Mouse (Mus musculus) left cerebral cortex, postnatal 25 days (tissue): ENCODE data around the gene Pxdn. TPM values are rescaled to one million over a fixed set of nuclear protein-coding genes. Genes with fewer than 3 reads are reported as not detected.

Experiments
- DNase-seq, 2 experiments: peaks; one replicate each; pipeline ENCODE4 v3.0.0; 2022; ENCODE audit warnings: low spot score in 2 of 2, mixed read lengths in 1 of 2
- intact Hi-C: fragments of 180-260 bp; cut with DNase I; formaldehyde crosslinking; loops from one replicate; pipeline ENCODE4 v1.15.1; 2025
- total RNA-seq, 2 experiments: library from RNA; stranded (reverse); gene quantifications; 2 replicates each; pipeline ENCODE4 v1.2.3; 2021

The Pxdn gene
- total RNA-seq, 2 experiments from 2014 or later = 45.7 to 51.9 TPM

GRCm38 (mm10) chr12:30054761-30055540, 117.5 kb downstream of the Pxdn start:
- no peak for DNase-seq
- intact Hi-C loops = loop anchor here (5.0 to 10.0 kb wide), 3 partner anchors 70 to 832 kb away; no protein-coding TSS in a partner anchor

DNA sequence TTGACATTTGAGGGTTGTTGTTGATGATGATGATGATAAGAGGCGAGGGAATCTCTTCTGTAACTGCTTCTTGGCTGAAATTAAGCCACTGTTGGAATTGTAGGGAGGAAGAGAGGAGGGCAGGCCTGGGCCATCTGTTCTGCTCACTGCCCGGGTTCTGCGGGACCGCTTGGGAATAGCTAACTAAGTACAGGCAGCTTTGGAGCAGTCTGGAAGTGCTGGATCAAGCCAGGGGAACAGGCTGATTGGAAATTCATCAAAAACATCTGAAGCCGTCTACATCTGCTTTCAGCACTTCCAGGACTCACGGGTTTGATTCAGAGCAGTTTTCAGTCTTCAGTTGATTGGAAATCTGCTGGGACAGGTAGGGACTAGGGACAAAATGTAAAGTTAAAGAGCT, 120.6 kb downstream of the Pxdn start:
- intact Hi-C loops = loop anchor here (10.0 kb wide), 2 partner anchors 67 to 147 kb away; no protein-coding TSS in a partner anchor

DNA sequence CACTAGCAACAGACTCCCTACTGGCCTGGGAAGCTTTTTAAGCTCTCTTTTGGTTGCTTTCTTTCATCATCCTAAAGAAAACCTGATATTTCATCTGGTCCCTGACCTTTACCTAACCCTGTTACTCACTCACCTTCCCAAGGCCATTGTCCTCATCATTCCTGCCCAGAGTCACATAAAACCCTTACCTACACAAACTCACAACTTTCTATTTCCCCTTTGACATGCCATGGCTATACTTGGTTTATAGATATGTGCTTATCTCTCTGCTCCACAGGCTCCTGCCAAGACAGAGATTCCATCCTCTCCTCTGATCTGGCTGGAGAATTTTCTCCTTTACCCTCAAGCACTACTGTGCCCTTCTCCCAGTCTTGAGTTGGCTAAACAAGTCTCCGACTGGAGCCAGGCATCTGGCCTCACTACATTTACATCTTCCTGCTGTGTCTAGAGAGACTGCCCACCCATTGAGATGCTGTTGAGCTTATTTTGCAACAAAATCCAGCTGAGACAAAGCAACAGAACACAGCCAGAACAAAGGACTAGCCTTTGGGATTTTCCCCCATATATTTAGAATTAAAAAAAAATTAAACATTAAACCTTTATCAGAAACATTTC, 124.2 kb downstream of the Pxdn start:
- intact Hi-C loops = no loop called here

More for the DNA sequence above, 120.6 kb downstream of the Pxdn start:
- no peak for DNase-seq

DNA sequence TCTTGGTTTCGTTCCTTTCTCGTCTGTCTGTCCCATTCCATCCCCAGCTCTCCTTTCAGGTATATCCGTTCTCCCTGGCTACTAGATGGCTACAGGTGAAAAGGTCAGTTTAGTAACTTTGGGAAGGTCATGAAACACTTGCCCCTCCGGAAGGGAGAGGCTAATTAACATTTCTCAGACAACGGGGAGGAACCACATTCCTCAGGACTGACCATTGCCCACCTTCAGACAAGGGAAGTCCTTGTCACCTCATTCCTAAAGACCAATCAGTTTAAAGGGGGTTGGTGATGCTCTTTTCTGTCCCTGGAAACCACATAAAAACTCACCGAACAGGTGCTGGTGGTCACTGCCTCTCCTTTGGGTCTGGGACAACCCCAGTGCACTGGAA, 124.7 kb downstream of the Pxdn start:
- intact Hi-C loops = no loop called here
- DNase-seq = no peak

More for the DNA sequence above, 124.2 kb downstream of the Pxdn start:
- DNase-seq = no peak

Other genes with a start within 250 kb of the Pxdn start
- under 1 TPM; 0.25 to 0.96 TPM for gene Tpo, start 195.0 kb downstream of the Pxdn start, total RNA-seq